Mouse (Mus musculus): ENCODE results near the gene Ecsit.

The Ecsit gene

DNA sequence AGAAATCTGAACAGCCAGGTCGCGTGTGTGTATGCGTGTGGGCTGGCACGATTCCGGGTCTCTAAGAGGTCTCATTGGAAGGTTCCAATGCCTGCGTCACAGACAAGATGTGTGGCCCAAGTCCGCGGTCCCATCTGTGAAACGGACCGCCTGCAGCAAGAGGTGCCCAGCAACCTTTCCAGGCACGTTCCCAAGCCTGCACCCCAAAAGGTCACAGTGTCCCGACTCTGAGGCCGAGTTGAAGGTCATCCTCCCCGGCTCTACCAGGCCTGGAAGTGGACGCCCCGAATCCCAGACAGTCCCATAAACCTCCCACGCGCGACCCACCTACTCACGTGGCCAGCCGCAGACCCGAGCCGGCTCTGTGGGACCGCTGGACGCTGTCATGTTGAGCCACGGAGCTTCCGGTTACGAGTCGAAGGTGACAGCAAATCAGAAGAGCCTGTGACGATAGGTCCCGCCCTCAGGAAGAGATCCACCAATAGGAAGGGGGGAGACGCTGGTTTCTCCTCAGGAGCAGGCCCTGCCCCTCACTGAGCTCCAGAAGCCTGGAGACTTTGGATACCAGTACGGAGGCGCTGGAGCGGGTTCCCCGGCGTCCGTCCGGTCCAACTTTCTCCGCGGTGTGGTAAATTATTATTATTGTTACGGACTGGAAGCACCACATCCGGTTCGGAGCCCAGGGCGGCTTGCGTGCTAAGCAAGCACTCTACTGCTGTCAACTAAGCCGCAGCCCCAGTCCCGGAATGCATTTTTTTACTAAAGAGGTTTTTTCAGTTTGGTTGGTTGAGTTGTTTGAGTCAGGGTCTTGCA lies at the start of gene Ecsit:
Gene Ecsit (minus strand): TSS at position 417 of the 813 bp plus-strand sequence.
- peak; percentile 99 for ATAC-seq (ENCODE audit: low TSS enrichment)

DNA sequence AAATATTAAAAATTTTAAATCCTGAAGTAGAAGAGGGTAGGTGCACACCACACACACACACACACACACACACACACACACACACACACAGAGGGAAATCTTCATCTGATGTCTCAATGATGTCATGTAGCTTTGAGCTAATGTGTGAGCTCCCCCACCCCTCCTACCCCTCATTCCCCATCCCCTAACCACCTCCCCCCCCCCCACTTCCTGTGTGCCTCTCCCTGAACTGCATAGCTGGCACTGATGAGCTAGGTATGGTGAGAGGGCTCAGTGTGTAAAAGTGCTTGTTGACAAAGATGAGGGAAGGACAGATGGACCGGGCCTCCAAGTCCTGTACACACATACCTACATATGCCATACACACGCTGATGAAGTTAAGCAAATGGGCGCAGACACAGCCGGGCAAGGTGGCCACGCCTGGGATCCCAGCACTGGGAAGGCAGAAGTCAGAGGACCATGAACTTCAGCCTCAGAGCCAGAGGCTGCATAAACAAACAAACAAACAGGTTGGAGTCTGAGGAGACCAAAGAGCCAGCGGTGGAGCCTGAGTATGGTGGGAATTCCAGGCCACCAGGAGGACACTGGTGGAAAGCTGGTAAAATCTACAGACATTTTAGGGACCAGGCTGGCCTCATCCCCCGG lies 49.1 kb upstream of the Ecsit start:
- ATAC-seq (ENCODE audit: low TSS enrichment) = no peak

DNA sequence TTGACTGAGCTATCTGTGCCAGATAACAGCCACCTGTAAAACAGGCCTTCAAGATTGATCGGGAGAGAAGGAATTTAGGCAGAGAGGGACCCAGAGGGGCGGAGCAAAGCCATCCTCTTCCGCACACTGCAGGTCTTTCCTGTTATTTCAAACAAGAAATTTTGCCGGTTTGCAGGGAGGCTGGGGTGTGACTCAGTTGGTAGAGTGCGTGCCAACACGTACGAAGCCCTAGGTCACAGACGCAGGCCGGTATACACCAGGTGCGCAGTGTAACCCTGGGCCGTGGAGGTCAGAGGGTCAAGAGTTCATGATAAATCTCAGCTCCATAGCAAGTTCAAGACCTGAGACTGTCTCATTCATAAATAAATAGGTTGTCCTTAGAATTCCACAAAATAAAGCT lies 47.0 kb upstream of the Ecsit start:
- no peak for ATAC-seq (ENCODE audit: low TSS enrichment)

DNA sequence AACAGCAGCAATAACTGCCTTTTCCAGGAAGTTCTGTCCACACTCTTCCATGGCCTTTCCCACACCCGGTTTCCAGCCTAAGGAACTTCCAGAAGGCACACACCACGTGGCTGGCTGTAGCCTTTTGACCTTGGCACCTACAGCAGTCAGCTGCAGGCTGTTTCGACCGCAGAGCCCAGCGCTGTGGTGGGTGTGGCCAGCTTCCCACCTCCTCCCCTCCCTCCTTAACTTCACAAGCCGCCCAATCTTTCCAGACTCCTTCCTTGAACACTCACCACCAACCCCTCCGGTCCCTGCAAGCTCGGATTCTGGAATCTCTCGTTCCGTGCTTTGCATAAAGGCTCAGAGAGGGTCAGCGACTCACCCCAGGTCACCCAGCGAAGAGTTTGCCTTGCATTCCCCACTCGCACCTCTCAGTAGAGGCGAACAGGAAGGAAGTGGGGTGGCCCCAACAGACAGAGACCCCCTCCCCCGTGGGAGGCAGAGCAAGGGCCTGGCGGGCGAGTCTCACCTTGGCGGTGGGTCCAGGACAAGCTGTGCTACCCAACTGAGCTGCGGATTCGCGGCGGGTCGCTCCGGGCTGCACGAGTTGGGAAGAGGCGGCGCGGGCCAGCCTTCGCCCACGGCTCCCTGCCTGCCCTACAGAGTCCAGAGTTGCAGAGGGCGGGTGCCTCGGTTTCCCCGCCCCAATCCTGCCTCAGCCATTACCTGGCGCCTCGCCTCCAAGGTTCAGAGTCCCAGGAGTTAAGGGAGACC lies 46.2 kb upstream of the Ecsit start:
- ATAC-seq (ENCODE audit: low TSS enrichment) = no peak

DNA sequence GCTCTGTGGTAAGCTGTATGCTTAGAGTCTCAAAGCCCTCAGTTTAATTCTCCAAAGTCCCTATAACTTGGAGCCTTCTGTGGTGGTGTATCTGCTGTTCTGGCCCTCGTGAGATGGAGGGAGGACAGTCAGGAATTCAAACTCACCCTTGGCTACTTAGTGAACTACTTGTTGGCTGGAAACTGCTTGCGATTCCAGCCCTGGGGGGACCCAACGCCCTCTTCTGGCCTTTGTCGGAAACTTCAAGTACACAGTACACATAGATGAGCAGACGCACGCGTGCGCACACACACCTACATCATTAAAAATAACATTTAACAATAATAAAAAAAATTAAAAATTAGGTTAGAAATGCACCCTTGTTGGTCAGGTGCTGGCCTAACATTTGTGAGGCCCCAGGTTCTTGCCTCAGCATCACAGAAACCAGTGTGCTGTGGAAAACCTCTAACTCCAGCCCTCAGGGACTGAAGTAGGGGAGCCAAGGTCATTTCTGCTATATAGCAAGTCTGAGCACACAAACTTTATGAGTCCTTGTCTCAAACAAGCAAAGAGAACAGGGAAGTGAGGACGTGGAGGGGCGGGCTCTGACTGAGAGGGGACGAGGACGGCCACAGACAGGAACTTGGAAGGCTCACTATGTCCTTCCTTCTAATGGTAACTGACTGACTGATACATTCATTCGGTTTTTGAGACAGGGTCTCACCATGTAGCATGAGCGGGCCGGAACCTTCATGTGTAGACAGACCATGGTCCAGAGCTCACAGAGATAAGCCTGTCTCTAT lies 40.2 kb upstream of the Ecsit start:
- ATAC-seq (ENCODE audit: low TSS enrichment) = no peak

DNA sequence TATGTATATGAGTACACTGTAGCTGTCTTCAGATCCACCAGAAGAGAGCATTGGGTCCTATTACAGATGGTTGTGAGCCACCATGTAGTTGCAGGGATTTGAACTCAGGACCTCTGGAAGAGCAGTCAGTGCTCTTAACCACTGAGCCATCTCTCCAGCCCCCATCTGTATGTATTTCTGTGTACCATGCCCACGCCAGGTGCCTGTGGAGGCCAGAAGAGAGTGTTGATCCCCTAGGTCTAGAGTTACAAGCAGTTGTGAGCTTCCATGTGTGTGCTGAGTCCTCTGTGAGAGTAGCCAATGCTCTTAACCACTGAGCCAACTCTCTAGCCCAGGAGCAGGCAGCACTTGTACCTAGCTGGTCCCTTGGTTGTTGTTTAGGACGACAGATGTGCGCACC lies 38.9 kb upstream of the Ecsit start:
- no peak for ATAC-seq (ENCODE audit: low TSS enrichment)

DNA sequence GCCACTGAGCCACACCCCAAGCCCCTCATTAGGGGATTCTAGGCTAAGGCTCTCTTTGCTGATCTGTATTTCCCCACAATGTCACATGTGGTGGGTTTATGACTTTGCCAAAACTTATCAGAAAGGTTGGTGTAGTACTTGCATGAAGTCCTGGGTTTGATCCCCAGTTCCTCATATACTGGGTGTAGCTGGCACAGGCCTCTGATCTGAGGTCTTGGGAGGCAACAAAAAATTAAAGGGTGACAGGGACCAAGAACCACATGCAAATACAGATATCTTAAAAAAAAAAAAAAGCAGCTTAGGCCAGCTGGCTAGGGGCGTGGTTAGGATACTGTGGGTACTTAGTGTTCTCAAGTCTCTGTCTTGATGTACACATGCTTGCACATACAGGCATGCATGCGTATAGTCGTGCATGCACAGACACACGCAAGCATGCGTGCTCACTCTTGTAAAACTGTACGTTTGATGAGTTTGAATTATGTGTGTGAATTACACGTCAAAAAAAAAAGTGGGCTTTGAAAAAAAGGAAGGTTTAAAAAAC lies 37.9 kb upstream of the Ecsit start:
- ATAC-seq (ENCODE audit: low TSS enrichment) = no peak

DNA sequence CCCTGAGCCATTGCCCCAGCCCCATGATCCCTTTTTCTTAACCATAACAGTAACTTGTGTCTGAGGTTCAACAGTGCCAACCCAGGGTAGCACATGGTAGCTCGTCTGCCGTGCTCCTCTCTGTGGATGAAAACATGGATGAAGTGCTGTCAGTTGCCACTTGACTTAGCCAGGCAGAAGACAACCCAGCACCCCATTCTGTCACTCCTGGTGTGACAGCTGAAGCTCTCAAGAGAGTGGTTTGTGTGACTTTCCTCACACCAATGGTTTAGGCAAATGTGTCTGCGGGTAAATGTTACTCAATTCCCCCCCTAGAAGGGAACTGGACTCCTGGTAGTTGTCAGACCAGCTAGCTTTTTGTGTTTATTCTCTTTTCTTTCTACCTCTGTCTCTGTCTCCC lies 36.8 kb upstream of the Ecsit start:
- no peak for ATAC-seq (ENCODE audit: low TSS enrichment)

DNA sequence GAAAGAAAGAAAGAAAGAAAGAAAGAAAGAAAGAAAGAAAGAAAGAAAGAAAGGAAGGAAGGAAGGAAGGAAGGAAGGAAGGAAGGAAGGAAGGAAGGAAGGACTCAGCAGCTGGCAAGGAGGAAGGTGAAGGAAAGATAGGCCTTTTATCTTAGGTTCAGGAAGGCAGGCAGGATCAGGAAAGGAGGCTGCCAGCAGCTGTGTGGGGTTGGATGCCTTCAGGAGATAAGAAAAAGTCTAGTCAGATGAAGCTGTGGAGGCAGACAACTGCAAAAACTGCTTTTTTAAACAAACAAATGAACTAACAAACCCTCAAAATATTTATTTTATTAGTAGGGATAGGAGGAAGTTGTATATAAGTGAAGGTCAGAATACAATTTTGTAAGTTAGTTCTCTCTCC lies 36.3 kb upstream of the Ecsit start:
- no peak for ATAC-seq (ENCODE audit: low TSS enrichment)

DNA sequence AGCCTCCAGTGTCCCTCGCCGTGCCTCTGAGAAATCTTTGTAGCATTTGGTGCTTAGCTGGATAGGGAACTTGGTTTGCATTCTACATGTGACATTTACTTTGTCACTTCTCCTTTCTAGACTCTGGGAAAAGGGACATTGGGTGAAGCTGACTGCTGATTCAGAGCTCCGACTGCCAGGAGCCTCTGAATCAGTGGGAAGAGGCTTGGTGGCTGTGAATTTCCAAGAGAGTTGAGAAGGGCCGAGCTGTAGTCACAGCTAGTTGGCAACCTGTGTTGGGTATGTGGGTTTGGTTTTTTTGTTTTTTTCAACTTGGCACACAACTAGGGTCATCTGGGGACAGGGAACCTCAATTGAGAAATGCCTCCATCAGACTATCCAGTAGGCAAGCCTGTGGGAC lies 34.3 kb upstream of the Ecsit start:
- peak; percentile 76 for ATAC-seq (ENCODE audit: low TSS enrichment)

DNA sequence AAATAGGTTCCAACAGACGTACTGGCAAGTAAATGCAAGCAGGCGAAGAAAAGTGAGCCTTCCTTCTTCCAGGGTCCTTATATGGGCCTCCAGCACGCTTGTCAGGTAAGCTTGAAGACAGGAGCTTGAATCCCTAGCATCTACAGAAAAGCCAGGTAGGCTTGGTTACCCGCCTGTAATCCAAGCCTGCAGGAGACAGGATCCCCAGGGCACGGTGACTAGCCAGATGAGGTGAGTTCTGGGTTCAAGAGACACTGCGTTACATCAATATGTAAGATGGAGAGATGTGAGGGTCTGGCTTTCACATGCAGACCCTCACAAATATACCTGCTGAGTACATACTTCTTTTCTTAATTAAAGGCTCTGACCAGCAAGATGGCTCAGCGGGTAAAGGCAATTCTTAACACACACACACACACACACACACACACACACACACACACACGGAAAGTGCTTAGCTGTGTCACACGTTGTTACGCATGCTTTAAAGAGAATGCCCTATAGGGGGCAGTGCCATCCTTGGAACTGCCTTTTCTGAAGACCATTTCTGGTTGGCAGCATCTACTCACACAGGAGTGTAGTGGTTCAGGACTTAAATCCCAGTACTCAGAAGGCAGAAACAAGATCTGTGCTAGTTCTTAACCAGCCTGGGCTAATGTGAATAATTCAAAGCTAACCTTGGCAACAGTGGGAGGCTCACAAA lies 32.7 kb upstream of the Ecsit start:
- no peak for ATAC-seq (ENCODE audit: low TSS enrichment)

DNA sequence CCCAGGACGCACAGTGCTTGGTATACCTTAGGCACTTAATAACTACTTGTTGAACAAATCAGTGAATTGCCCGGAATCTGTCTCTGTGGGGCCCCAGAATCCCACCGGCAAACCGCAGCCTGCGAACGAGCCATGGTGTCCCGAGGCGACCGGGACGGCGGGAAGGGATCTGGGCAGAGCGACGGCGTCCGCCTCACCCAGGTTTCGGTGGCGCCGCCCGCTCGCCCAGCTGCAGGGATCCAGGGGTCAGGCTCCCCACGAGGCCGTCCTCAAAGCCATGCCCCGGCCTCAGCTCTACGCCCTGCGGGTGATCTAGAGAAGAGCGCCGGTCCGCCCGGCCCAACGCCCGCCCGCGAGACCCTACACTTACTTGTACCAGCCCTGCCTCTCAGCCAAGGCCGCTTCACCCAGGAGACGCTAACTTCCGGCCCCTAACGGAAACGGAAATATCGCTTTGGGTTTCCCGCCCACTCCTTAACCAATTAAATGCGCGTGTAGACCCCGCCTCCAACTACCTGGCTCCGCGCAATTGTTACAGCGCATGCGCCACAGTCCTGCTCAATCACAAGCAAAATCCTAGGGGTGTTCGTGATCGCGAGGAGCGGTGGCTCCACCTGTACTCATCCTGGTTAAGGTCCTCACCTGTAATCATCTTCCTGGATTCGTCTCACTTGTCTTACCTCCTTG lies 31.6 kb upstream of the Ecsit start, which contains the start of gene Elof1:
Gene Elof1 (minus strand): TSS at position 433 of the 687 bp plus-strand sequence.
- peak; percentile 90 for ATAC-seq (ENCODE audit: low TSS enrichment)

DNA sequence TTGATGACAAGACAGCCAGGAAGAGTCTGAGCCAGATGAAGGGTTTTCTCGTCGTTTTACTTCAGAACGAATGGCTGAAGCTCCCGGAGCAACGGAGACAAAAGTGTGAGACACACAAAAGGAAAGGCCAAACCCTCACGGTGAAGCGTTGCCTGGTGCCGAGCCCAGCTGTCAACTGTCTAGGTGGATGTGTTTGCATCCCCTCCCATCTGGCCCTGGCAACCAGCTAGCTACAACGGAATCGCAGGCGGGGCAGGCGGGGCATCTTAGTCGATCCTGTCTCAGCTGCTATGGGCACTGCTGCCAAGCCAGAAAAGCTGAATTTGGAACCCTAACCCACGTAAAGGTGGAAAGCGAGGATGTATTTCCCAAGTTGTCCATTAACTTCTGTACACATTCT lies 30.8 kb upstream of the Ecsit start:
- ATAC-seq (ENCODE audit: low TSS enrichment) = no peak

DNA sequence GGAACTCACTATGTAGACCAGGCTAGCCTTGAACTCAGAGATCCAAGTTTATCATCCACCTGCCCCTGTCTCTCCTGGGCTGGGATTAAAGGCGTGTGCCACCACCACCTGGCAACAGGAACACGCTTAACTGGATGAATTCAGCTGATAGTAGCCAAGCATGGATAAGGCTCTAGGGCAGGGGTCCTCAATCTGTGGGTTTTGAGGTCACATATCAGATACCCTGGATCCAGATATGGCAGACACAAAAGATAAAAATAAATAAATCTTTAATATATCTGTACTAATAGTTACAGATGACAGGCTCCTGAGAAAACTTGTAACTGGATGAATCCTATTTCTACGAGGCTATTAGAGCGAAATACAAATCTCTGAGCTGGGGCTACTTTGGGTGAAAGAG lies 30.4 kb upstream of the Ecsit start:
- ATAC-seq (ENCODE audit: low TSS enrichment) = no peak

DNA sequence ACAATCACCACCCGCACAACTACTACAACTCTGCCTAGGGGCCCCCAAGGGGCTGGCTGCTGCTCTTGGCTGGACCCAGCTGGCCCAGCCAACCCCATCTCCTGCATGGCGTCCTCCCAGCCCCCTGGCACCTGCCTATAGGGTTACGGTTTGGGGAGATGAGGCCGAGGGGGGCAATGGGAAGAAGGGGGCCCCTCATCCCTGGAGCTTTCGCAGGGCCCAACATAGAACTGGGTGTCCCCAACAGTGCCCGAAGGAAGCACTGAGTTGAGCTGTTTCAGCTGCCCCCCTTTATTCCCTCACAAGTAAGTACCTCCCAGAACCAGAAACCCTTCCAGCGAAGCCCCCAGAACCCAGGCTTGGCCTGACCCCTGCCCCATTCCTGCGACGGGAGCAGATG lies 23.0 kb upstream of the Ecsit start:
- ATAC-seq (ENCODE audit: low TSS enrichment) = no peak

DNA sequence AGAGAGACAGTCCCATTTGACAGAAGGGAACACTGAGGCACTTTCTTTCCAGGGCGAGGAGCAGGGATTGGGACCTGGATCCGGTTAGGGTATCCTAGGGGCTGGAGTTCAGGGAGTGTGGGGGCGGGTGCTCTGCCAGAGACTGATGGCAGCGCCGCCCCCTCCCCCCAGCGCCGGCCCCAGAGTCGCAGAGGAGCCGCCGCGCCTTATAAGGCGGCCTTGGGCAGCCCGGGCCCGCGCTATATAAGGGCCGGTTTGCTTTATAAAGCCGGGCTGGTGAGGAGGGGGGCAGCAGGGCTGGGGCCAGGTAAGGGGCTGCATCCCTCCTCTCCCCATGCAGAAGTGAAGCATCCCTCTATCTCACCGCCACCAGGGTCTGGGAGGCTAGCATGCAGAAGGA lies 14.7 kb upstream of the Ecsit start:
- ATAC-seq (ENCODE audit: low TSS enrichment) = no peak

DNA sequence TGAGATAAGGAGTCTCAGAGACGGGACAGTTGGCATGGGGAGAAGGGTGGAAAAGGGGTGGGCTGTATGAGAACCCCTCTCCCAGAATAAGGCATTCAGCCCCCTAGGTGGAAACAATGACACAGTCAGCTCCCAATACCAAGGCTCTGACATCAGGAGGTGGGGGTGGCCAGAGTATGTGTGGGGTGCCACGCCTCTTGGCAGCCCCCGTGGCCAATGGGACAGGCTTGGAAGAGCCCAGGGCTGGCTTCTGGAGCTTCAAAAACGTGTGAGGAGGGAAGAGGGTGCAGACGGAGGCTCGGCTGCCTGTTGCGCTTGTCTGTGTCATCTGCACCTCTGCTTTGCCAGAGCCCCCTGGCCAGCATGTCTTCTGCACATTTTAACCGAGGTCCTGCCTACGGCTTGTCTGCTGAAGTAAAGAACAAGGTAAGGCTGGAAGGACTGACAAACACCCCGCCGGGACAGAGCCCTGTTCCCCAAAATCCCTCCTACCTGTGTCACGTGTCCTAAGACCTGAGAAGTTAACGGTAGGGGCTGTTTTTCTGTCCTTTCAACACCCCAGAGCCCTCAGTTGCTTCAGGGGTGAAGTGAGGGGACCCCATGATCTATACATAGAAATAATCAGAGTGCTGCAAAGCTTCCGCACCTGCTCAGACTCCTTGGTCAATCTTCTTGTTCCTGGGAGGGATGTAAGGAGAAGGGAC lies 13.9 kb upstream of the Ecsit start, which contains the start of gene Cnn1:
Gene Cnn1 (plus strand): TSS at position 224 of the 704 bp plus-strand sequence.
- ATAC-seq (ENCODE audit: low TSS enrichment) = no peak

DNA sequence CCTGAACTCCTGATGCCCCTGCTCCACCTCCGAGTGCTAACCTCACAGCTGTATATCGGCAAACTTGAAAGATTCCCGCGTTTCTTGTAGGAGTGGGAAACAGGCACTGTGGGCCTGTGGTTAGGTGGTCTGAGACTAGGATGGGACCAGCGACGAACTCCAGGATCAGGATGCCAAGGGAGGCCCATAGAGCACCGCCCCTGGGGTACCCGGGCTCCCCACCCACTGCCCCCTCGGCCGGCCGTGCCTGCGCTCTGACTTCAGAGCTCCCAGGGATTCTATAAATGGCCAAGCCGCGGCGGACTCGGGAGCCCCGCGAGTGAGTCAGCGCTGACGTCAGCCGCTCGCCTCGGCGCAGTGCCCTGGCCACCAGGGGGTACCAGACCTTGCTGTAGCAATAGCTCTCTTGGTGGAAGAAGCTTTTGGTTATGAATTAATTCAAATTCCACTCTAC lies 10.6 kb upstream of the Ecsit start:
- peak; percentile 95 for ATAC-seq (ENCODE audit: low TSS enrichment)

DNA sequence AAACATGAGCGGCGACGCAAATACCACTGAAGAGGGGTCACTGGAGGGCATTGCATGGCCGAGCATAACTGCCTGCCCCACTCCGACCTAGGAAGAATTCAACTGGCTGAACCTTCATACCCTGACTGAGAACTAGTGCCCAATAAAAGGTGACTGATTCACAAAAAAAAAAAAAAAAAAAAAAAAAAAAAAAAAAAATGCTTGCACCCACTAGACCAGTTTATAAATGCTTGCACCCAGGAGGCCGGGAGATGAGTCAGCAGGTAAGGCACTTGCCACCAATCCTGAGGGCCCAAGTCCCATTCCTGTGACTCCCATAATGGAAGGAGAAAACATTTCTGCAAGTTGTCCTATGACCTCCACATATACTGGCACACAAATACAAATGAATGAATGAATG lies 7.5 kb upstream of the Ecsit start:
- no peak for ATAC-seq (ENCODE audit: low TSS enrichment)

DNA sequence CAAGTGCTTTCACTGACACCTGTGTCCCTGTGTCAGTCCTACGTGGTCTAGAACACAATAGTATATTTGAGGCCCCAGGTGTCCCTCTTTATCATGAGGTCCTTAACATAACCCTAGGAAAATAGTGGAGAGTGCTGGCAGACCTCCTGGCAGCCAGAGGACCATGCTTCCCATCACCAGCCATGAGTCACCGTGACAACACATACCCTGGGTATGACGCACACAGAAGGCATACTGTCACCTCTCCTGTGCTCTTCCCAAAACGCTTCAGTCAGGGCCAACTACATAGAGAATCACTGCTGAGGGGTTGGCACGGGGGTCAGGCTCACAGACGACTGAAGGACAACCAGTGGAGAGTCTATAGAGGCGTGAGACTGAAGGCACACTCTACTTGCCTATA lies 4.7 kb upstream of the Ecsit start:
- no peak for ATAC-seq (ENCODE audit: low TSS enrichment)

All from frontal cortex, adult (tissue).